Mouse (Mus musculus) liver, postnatal 0 days (tissue): ENCODE results near the gene Zfp281.

ENCODE experiments used
- CTCF ChIP-seq: sonication (generic); IDR thresholded peaks from 2 replicates; pipeline ENCODE4 v1.5.1; 2016; ENCODE audit warnings: antibody characterized with exemption, low read depth
- EP300 ChIP-seq: IDR thresholded peaks from 2 replicates; pipeline ENCODE4 v1.6.1; 2016; ENCODE audit warnings: antibody characterized with exemption, low read depth, mild to moderate bottlenecking

- no peak for TF ChIP-seq CTCF
- TF ChIP-seq EP300: no peak
These were observed 27.9 kb upstream of the Zfp281 start for GRCm38 (mm10) chr1:136596821-136597220.
